In genomic region chr17:32353696-32354095, GRCm38 (mm10) we compare ENCODE assay signal across 7 mouse cellular contexts. TPM values are rescaled to one million over a fixed set of nuclear protein-coding genes. Genes with fewer than 3 reads are reported as not detected.
DNase-seq lines count a peak whose midpoint lies in the region; ATAC-seq lines count a peak whose summit lies in the region.

No protein-coding gene starts in this region.

- H3K36me3 ChIP-seq in midbrain, embryonic 11.5 days (ENCODE audit: control insufficient read depth, insufficient read depth, low read length), result peaks cover 24% of the 10 kb centered on the region
- peaks cover 54% of the 10 kb centered on the region for H3K36me3 ChIP-seq in midbrain, embryonic 13.5 days

- no peaks in the 10 kb centered on the region for H3K9me3 ChIP-seq in midbrain, embryonic 11.5 days (ENCODE audit: control insufficient read depth, low read length)
- no peaks in the 10 kb centered on the region for H3K9me3 ChIP-seq in midbrain, embryonic 13.5 days

- H3K27me3 ChIP-seq in midbrain, embryonic 11.5 days (ENCODE audit: control insufficient read depth, insufficient read depth, low read length), result no peaks in the 10 kb centered on the region
- no peaks in the 10 kb centered on the region for H3K27me3 ChIP-seq in midbrain, embryonic 13.5 days

- 68% methylated on average over 4 of the region's 4 CpGs for WGBS in midbrain, embryonic 11.5 days
- WGBS in midbrain, embryonic 13.5 days, result 47% methylated on average over 4 of the region's 4 CpGs

- no peak overlapping the region for H3K9ac ChIP-seq in midbrain, embryonic 11.5 days (ENCODE audit: low read length)
- H3K9ac ChIP-seq in midbrain, embryonic 13.5 days (replicated peaks), result no peak overlapping the region

- H3K4me2 ChIP-seq in midbrain, embryonic 11.5 days, result no peak overlapping the region
- no peak overlapping the region for H3K4me2 ChIP-seq in midbrain, embryonic 13.5 days (replicated peaks)

- DNase-seq in midbrain, embryonic 11.5 days (ENCODE audit: low spot score, missing footprints), result peak; percentile 69
- peak; percentile 63 for DNase-seq in cerebellum, adult 8-10 months
- DNase-seq in heart, adult 9 months (ENCODE audit: low spot score in 2 of 2), result peak; percentile 69 to 76
- DNase-seq in layer of hippocampus, postnatal 10 days (ENCODE audit: low spot score in 2 of 2), result peak; percentile 72 to 79
- DNase-seq in skeletal muscle tissue, adult 2 months (ENCODE audit: low read depth, low spot score), result peak; percentile 81

- ATAC-seq in midbrain, embryonic 11.5 days (ENCODE audit: low FRiP score), result no peak
- no peak for ATAC-seq in midbrain, embryonic 13.5 days
- ATAC-seq in erythroblast, adult 5-6 weeks (replicated peaks; ENCODE audit: low FRiP score, poor library complexity, severe bottlenecking), result no peak

- peaks cover 8% of the 10 kb centered on the region for H3K4me1 ChIP-seq in midbrain, embryonic 11.5 days (ENCODE audit: control insufficient read depth, insufficient read depth, low read length)
- peaks cover 35% of the 10 kb centered on the region for H3K4me1 ChIP-seq in midbrain, embryonic 13.5 days (replicated peaks)

- no peak overlapping the region for H3K4me3 ChIP-seq in midbrain, embryonic 11.5 days (ENCODE audit: low read depth, low read length)
- H3K4me3 ChIP-seq in midbrain, embryonic 13.5 days (replicated peaks), result no peak overlapping the region

- H3K27ac ChIP-seq in midbrain, embryonic 11.5 days (ENCODE audit: low read depth, low read length), result no peak overlapping the region
- H3K27ac ChIP-seq in midbrain, embryonic 13.5 days, result no peak overlapping the region; the same call in none of the 2 replicates

RNA-seq across cellular contexts. Expression of gene Akap8l, which starts 3.3 kb away (rescaled TPM):
- polyA plus RNA-seq in midbrain, embryonic 11.5 days (2014; fragmentation: Nextera tagmentation; extraction: Ambion mirVana), result 67.1 and 67.4 TPM in 2 replicates
- polyA plus RNA-seq in midbrain, embryonic 13.5 days (2015; fragmentation: Nextera tagmentation; extraction: Ambion mirVana), result 138 and 168 TPM in 2 replicates
- 100 to 1,000 TPM; 115 to 140 TPM for total RNA-seq in layer of hippocampus, postnatal 10 days (2021)
- total RNA-seq in erythroblast, adult 5-6 weeks (2015; ENCODE audit: low replicate concordance), result 64.6 and 80.7 TPM in 2 replicates
- total RNA-seq in erythroblast, adult 5-6 weeks (2017; ENCODE audit: low replicate concordance), result 104 and 150 TPM in 2 replicates

RNA-seq across cellular contexts. Expression of gene Akap8, which starts 32.7 kb away (rescaled TPM):
- 53.0 and 55.4 TPM in 2 replicates for polyA plus RNA-seq in midbrain, embryonic 11.5 days (2014; fragmentation: Nextera tagmentation; extraction: Ambion mirVana)
- 116 and 121 TPM in 2 replicates for polyA plus RNA-seq in midbrain, embryonic 13.5 days (2015; fragmentation: Nextera tagmentation; extraction: Ambion mirVana)
- total RNA-seq in layer of hippocampus, postnatal 10 days (2021), result 100 to 1,000 TPM in 1 of 2 experiments, 10 to 100 TPM in 1; 88.7 to 112 TPM
- 13.1 and 25.3 TPM in 2 replicates for total RNA-seq in erythroblast, adult 5-6 weeks (2015; ENCODE audit: low replicate concordance)
- total RNA-seq in erythroblast, adult 5-6 weeks (2017; ENCODE audit: low replicate concordance), result 31.6 and 51.6 TPM in 2 replicates

RNA-seq across cellular contexts. Expression of gene Wiz, which starts 35.5 kb away (rescaled TPM):
- 33.7 and 36.9 TPM in 2 replicates for polyA plus RNA-seq in midbrain, embryonic 11.5 days (2014; fragmentation: Nextera tagmentation; extraction: Ambion mirVana)
- polyA plus RNA-seq in midbrain, embryonic 13.5 days (2015; fragmentation: Nextera tagmentation; extraction: Ambion mirVana), result 33.7 and 36.4 TPM in 2 replicates
- total RNA-seq in layer of hippocampus, postnatal 10 days (2021), result 10 to 100 TPM; 84.1 to 92.5 TPM
- total RNA-seq in erythroblast, adult 5-6 weeks (2015; ENCODE audit: low replicate concordance), result 9.2 and 11.9 TPM in 2 replicates
- total RNA-seq in erythroblast, adult 5-6 weeks (2017; ENCODE audit: low replicate concordance), result 0.77 and 3.5 TPM in 2 replicates

RNA-seq across cellular contexts. Expression of gene Rasal3, which starts 49.7 kb away (rescaled TPM):
- 0.52 and 0.70 TPM in 2 replicates for polyA plus RNA-seq in midbrain, embryonic 11.5 days (2014; fragmentation: Nextera tagmentation; extraction: Ambion mirVana)
- polyA plus RNA-seq in midbrain, embryonic 13.5 days (2015; fragmentation: Nextera tagmentation; extraction: Ambion mirVana), result 0.54 TPM in 2 replicates
- total RNA-seq in layer of hippocampus, postnatal 10 days (2021), result 1 to 10 TPM; 3.2 to 3.6 TPM
- 5.0 and 9.2 TPM in 2 replicates for total RNA-seq in erythroblast, adult 5-6 weeks (2015; ENCODE audit: low replicate concordance)
- 4.6 and 5.2 TPM in 2 replicates for total RNA-seq in erythroblast, adult 5-6 weeks (2017; ENCODE audit: low replicate concordance)

Comparison
In these comparisons a context has a peak if more than half of its experiments do, and no peak if none do; other contexts are left out.
1. RNA of gene Wiz, which starts 35.5 kb away (total RNA-seq): 84.1 to 92.5 TPM in layer of hippocampus, postnatal 10 days; 0.77 to 11.9 TPM in erythroblast, adult 5-6 weeks; every median in the first group is over 4 times any median in the second.
2. Peak in every context shown above with its lines, with median percentiles within 50 percentile points of each other: DNase-seq.